Mouse (Mus musculus) heart, embryonic 10.5 days (tissue): ENCODE data around the gene Zc3h7a. TPM values are rescaled to one million over a fixed set of nuclear protein-coding genes. Genes with fewer than 3 reads are reported as not detected.

ENCODE experiments used
- DNase-seq: peaks from one replicate; pipeline ENCODE4 v3.0.0-alpha.2; 2017; ENCODE audit warnings: low spot score
- H3K27ac ChIP-seq: fragments of 300-500 bp; sonication (generic); 2 replicates; pipeline ENCODE4 v1.5.1; 2016; ENCODE audit warnings: mild to moderate bottlenecking
- H3K27me3 ChIP-seq: fragments of 300-500 bp; sonication (generic); 2 replicates; pipeline ENCODE4 v1.6.1; 2016; ENCODE audit warnings: mild to moderate bottlenecking; ENCODE audit not compliant: poor library complexity, insufficient read depth, severe bottlenecking
- H3K36me3 ChIP-seq: fragments of 300-500 bp; sonication (generic); 2 replicates; pipeline ENCODE4 v1.6.1; 2016; ENCODE audit warnings: mild to moderate bottlenecking, moderate library complexity
- H3K4me1 ChIP-seq: fragments of 300-500 bp; sonication (generic); 2 replicates; pipeline ENCODE4 v1.6.1; 2016; ENCODE audit warnings: mild to moderate bottlenecking
- H3K4me3 ChIP-seq: fragments of 300-500 bp; sonication (generic); 2 replicates; pipeline ENCODE4 v1.5.1; 2016; ENCODE audit warnings: mild to moderate bottlenecking, moderate library complexity
- H3K9me3 ChIP-seq: fragments of 300-500 bp; sonication (generic); 2 replicates; pipeline ENCODE4 v1.6.1; 2016; ENCODE audit warnings: mild to moderate bottlenecking, moderate library complexity
- whole genome bisulfite sequencing: fragments of 180-500 bp; shearing (Covaris S2); methylation state at CpG from one replicate; pipeline ENCODE4 v1.1.7; 2016; 5-methylcytosine and 5-hydroxymethylcytosine counted together
- polyA plus RNA-seq: library from polyadenylated mRNA; unstranded; fragments of >200 nt; fragmentation: Nextera tagmentation; extraction: Ambion mirVana; gene quantifications from 2 replicates; pipeline ENCODE4 v1.2.1, GENCODE M21; 2016

Zc3h7a gene
- polyA plus RNA-seq, 1 experiment from 2014 or later: 82.7 TPM

GRCm38 (mm10) chr16:11132839-11133238, 43.4 kb downstream of the Zc3h7a start:
- peaks cover 21% of the 10 kb centered on the region for H3K4me1 ChIP-seq
- DNase-seq: no peak
- H3K36me3 ChIP-seq: peaks cover 20% of the 10 kb centered on the region
- no peaks in the 10 kb centered on the region for H3K9me3 ChIP-seq
- H3K27me3 ChIP-seq: no peaks in the 10 kb centered on the region
- peak overlapping the region; percentile 95 for H3K4me3 ChIP-seq
- 17% methylated on average over 2 of the region's 2 CpGs for WGBS
- no peak overlapping the region for H3K27ac ChIP-seq

GRCm38 (mm10) chr16:11128301-11128700, 47.9 kb downstream of the Zc3h7a start:
- Histone ChIP-seq H3K4me3 (no peak overlapping the region), H3K27ac (no peak overlapping the region), H3K4me1 (peaks cover 14% of the 10 kb centered on the region), H3K27me3 (no peaks in the 10 kb centered on the region), H3K9me3 (no peaks in the 10 kb centered on the region), H3K36me3 (peaks cover 47% of the 10 kb centered on the region)
- no peak for DNase-seq
- WGBS: 89% methylated on average over 11 of the region's 11 CpGs

GRCm38 (mm10) chr16:11125371-11125770, 50.8 kb downstream of the Zc3h7a start:
- H3K9me3 ChIP-seq: no peaks in the 10 kb centered on the region
- H3K27me3 ChIP-seq: no peaks in the 10 kb centered on the region
- H3K27ac ChIP-seq: no peak overlapping the region
- WGBS: 91% methylated on average over 2 of the region's 2 CpGs
- no peaks in the 10 kb centered on the region for H3K4me1 ChIP-seq
- H3K4me3 ChIP-seq: no peak overlapping the region
- DNase-seq: no peak
- peaks cover 74% of the 10 kb centered on the region for H3K36me3 ChIP-seq

- H3K27me3 ChIP-seq: no peaks in the 10 kb centered on the region
- H3K4me1 ChIP-seq: no peaks in the 10 kb centered on the region
- WGBS: 97% methylated on average over 1 of the region's 1 CpGs
- no peaks in the 10 kb centered on the region for H3K9me3 ChIP-seq
- DNase-seq: no peak
- no peak overlapping the region for H3K27ac ChIP-seq
- peaks cover 86% of the 10 kb centered on the region for H3K36me3 ChIP-seq
- H3K4me3 ChIP-seq: no peak overlapping the region
Observed at GRCm38 (mm10) chr16:11124110-11124509, 52.1 kb downstream of the Zc3h7a start.

- WGBS: 92% methylated on average over 2 of the region's 2 CpGs
- Histone ChIP-seq H3K27me3 (no peaks in the 10 kb centered on the region), H3K9me3 (no peaks in the 10 kb centered on the region), H3K27ac (no peak overlapping the region), H3K4me1 (no peaks in the 10 kb centered on the region), H3K4me3 (no peak overlapping the region), H3K36me3 (peaks cover 80% of the 10 kb centered on the region)
- DNase-seq: no peak
Observed at GRCm38 (mm10) chr16:11122625-11123024, 53.6 kb downstream of the Zc3h7a start.

GRCm38 (mm10) chr16:11109198-11109740, 66.9 kb downstream of the Zc3h7a start:
- Histone ChIP-seq H3K36me3 (peaks cover 51% of the 10 kb centered on the region), H3K4me1 (no peaks in the 10 kb centered on the region), H3K9me3 (no peaks in the 10 kb centered on the region), H3K27ac (no peak overlapping the region), H3K4me3 (no peak overlapping the region), H3K27me3 (no peaks in the 10 kb centered on the region)
- no peak for DNase-seq
- 78% methylated on average over 4 of the region's 4 CpGs for WGBS

GRCm38 (mm10) chr16:11104905-11105304, 71.3 kb downstream of the Zc3h7a start:
- Histone ChIP-seq H3K27ac (no peak overlapping the region), H3K4me3 (no peak overlapping the region), H3K9me3 (no peaks in the 10 kb centered on the region), H3K36me3 (peaks cover 56% of the 10 kb centered on the region), H3K27me3 (no peaks in the 10 kb centered on the region), H3K4me1 (no peaks in the 10 kb centered on the region)
- WGBS: 89% methylated on average over 1 of the region's 1 CpGs
- DNase-seq: no peak

GRCm38 (mm10) chr16:11097301-11097700, 78.9 kb downstream of the Zc3h7a start:
- 94% methylated on average over 3 of the region's 3 CpGs for WGBS
- Histone ChIP-seq H3K4me1 (peaks cover 15% of the 10 kb centered on the region), H3K9me3 (no peaks in the 10 kb centered on the region), H3K27me3 (no peaks in the 10 kb centered on the region), H3K36me3 (peaks cover 25% of the 10 kb centered on the region), H3K27ac (no peak overlapping the region), H3K4me3 (no peak overlapping the region)
- DNase-seq: no peak

- Histone ChIP-seq H3K27ac (no peak overlapping the region), H3K4me1 (peaks cover 15% of the 10 kb centered on the region), H3K27me3 (no peaks in the 10 kb centered on the region), H3K9me3 (no peaks in the 10 kb centered on the region), H3K4me3 (no peak overlapping the region), H3K36me3 (peaks cover 44% of the 10 kb centered on the region)
- WGBS: 84% methylated on average over 13 of the region's 13 CpGs
- DNase-seq: no peak
Observed at GRCm38 (mm10) chr16:11093717-11094386, 82.3 kb downstream of the Zc3h7a start.

- no peak for DNase-seq
- WGBS: 28% methylated on average over 3 of the region's 3 CpGs
- peaks cover 15% of the 10 kb centered on the region for H3K4me1 ChIP-seq
- H3K9me3 ChIP-seq: no peaks in the 10 kb centered on the region
- peaks cover 54% of the 10 kb centered on the region for H3K36me3 ChIP-seq
- peak overlapping the region; percentile 48; the same call in 1 of the 2 replicates for H3K27ac ChIP-seq
- no peaks in the 10 kb centered on the region for H3K27me3 ChIP-seq
- H3K4me3 ChIP-seq: no peak overlapping the region
Observed at GRCm38 (mm10) chr16:11092523-11092922, 83.7 kb downstream of the Zc3h7a start.

- peaks cover 58% of the 10 kb centered on the region for H3K36me3 ChIP-seq
- H3K9me3 ChIP-seq: no peaks in the 10 kb centered on the region
- no peaks in the 10 kb centered on the region for H3K27me3 ChIP-seq
- H3K27ac ChIP-seq: 0 out of 2 replicates have a peak overlapping the region, but pooled peaks have one; percentile 48
- no peak for DNase-seq
- H3K4me3 ChIP-seq: no peak overlapping the region
- peaks cover 15% of the 10 kb centered on the region for H3K4me1 ChIP-seq
- WGBS: 61% methylated on average over 4 of the region's 4 CpGs
Observed at GRCm38 (mm10) chr16:11092061-11092460, 84.1 kb downstream of the Zc3h7a start.

GRCm38 (mm10) chr16:11090836-11091570, 85.2 kb downstream of the Zc3h7a start:
- peaks cover 15% of the 10 kb centered on the region for H3K4me1 ChIP-seq
- H3K27ac ChIP-seq: no peak overlapping the region
- H3K4me3 ChIP-seq: no peak overlapping the region
- no peaks in the 10 kb centered on the region for H3K9me3 ChIP-seq
- DNase-seq: no peak
- 84% methylated on average over 10 of the region's 10 CpGs for WGBS
- no peaks in the 10 kb centered on the region for H3K27me3 ChIP-seq
- peaks cover 63% of the 10 kb centered on the region for H3K36me3 ChIP-seq

GRCm38 (mm10) chr16:11086856-11087588, 89.2 kb downstream of the Zc3h7a start:
- H3K27me3 ChIP-seq: no peaks in the 10 kb centered on the region
- H3K4me3 ChIP-seq: no peak overlapping the region
- peak; percentile 56 for DNase-seq
- no peaks in the 10 kb centered on the region for H3K9me3 ChIP-seq
- 88% methylated on average over 5 of the region's 5 CpGs for WGBS
- H3K4me1 ChIP-seq: no peaks in the 10 kb centered on the region
- H3K36me3 ChIP-seq: peaks cover 93% of the 10 kb centered on the region
- H3K27ac ChIP-seq: no peak overlapping the region
